Mouse (Mus musculus) bone marrow, adult 2 months (tissue): Measurements from ENCODE around the gene Rnd1.

Source experiments
- CTCF ChIP-seq: fragments of 200-500 bp; IDR thresholded peaks from 2 replicates; pipeline ENCODE4 v1.5.1; 2011; ENCODE audit warnings: low read length, control low read depth; ENCODE audit not compliant: control insufficient read depth, insufficient read depth
- POLR2A ChIP-seq: fragments of 200-500 bp; IDR thresholded peaks from 2 replicates; pipeline ENCODE4 v1.6.1; 2011; ENCODE audit warnings: low read depth, mild to moderate bottlenecking, control low read depth, low read length, borderline replicate concordance; ENCODE audit not compliant: control insufficient read depth

DNA sequence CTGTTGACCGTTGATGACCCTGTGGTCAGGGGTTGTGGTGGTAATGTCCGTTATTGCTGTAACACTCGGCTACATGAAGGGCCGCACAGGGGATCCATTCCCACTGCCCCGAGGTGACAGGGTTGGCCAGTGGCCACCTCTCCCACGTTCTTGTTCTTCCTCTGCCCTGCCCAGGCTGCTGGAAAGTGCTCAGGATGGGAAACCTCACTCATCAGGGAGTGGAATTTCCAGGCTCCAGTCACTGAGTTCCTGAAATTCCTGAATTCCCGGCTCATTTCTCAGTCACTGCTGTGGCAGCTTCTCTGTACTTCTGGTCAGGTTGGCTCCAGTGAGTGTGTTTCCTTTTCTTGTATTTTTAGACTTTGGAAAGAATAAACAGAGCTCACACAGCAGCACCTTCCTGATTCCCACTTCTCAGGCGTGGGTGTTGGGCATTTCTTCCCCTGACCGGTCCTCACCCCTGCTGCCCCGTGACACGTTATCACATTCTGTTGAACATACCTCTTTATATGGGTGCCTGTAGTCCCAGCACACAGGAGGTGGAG is 15.0 kb upstream of the Rnd1 start:
- TF ChIP-seq POLR2A (no peak), CTCF (no peak)
